Mouse (Mus musculus): ENCODE results near the gene Irs3. TPM values are rescaled to one million over a fixed set of nuclear protein-coding genes. Genes with fewer than 3 reads are reported as not detected.

Irs3 gene
- total RNA-seq, 2 experiments from 2014 or later, result 0.18 to 0.25 TPM

DNA sequence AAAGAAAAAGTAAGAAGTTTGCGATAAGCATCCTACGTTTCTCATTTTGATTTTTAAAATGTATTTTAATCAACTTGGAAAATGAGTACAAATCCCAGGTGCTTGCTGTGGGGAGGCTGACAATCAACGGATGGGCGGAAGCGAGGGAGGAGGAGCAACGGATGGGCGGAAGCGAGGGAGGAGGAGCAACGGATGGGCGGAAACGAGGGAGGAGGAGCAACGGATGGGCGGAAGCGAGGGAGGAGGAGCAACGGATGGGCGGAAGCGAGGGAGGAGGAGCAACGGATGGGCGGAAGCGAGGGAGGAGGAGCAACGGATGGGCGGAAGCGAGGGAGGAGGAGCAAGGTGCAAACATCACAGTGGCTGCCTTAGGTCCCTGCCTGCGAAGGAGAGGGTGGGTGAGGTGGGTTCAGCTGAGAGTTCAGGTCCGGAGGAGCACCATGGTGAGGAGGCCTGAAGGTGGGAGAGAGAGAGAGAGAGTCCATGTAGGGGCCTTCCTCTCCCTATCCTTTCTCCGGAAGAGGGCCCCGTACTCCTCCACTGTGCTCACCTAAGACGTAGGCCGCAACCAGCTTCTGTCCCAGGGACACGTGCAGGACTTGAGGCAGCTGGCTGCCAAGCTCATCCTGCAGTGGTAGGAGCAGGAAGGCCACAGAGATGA lies 48.8 kb downstream of the Irs3 start:
- no peak for DNase-seq (ENCODE audit: low spot score in 2 of 2)

DNA sequence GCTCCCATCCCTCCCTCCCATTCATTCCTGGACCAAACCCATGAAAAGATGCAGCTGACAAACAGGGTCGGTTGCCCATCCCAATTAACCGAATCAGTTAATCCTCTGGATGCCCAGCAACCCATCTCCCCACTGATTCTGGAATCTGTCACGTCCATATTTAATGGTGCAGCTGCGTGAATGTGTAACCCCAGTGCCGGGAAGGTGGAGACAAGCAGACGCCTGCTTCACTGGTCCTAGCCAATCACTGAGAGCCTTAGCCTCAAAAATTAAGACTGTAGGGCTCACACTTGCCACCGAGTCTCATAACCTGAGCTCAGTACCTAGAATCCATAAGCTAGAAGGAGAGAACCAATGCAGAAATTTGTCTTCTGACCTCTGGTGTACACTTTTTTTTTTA lies 49.6 kb downstream of the Irs3 start:
- no peak for DNase-seq (ENCODE audit: low spot score in 2 of 2)

Other genes with a start within 250 kb of the Irs3 start
- under 1 TPM; 0.36 to 0.43 TPM for gene Zan, start 168.7 kb downstream of the Irs3 start, total RNA-seq (2021)
- gene Pop7, start 143.2 kb downstream of the Irs3 start, total RNA-seq (2021), result 10 to 100 TPM; 30.7 to 36.5 TPM
- 10 to 100 TPM; 40.2 to 50.4 TPM for gene Gigyf1, start 127.2 kb downstream of the Irs3 start, total RNA-seq (2021)
- not detected for gene Epo, start 112.5 kb downstream of the Irs3 start, total RNA-seq (2021)
- gene Gnb2, start 112.2 kb downstream of the Irs3 start, total RNA-seq (2021), result 100 to 1,000 TPM; 874 to 885 TPM
- 100 to 1,000 TPM; 124 to 134 TPM for gene Actl6b, start 92.2 kb downstream of the Irs3 start, total RNA-seq (2021)
- gene Tfr2, start 75.9 kb downstream of the Irs3 start, total RNA-seq (2021), result 10 to 100 TPM; 22.4 to 23.0 TPM
- gene Mospd3, start 44.7 kb downstream of the Irs3 start, total RNA-seq (2021), result 10 to 100 TPM; 46.1 to 51.8 TPM
- gene Pcolce, start 31.9 kb downstream of the Irs3 start, total RNA-seq (2021), result 10 to 100 TPM; 10.7 to 12.0 TPM
- gene Fbxo24, start 16.7 kb downstream of the Irs3 start, total RNA-seq (2021), result under 1 TPM; 0.27 to 0.36 TPM
- gene Lrch4, start 16.6 kb downstream of the Irs3 start, total RNA-seq (2021), result 10 to 100 TPM; 13.2 to 20.1 TPM
- gene Gm20605, start 16.5 kb downstream of the Irs3 start, total RNA-seq (2021), result 1 to 10 TPM; 8.7 to 8.9 TPM
- gene Sap25, start 4.4 kb downstream of the Irs3 start, total RNA-seq (2021), result 1 to 10 TPM; 5.0 to 7.5 TPM
- gene Agfg2, start 39.0 kb upstream of the Irs3 start, total RNA-seq (2021), result 10 to 100 TPM; 46.2 to 46.9 TPM
- gene Nyap1, start 95.9 kb upstream of the Irs3 start, total RNA-seq (2021), result 100 to 1,000 TPM; 100 to 105 TPM
- 100 to 1,000 TPM; 141 to 146 TPM for gene Tsc22d4, start 100.0 kb upstream of the Irs3 start, total RNA-seq (2021)
- gene Ppp1r35, start 133.1 kb upstream of the Irs3 start, total RNA-seq (2021), result 10 to 100 TPM; 23.2 to 31.6 TPM
- 10 to 100 TPM; 33.0 to 33.7 TPM for gene Mepce, start 141.9 kb upstream of the Irs3 start, total RNA-seq (2021)
- 1 to 10 TPM; 4.8 to 6.3 TPM for gene Zcwpw1, start 142.1 kb upstream of the Irs3 start, total RNA-seq (2021)
- gene Pilra, start 190.6 kb upstream of the Irs3 start, total RNA-seq (2021), result 1 to 10 TPM in 1 of 2 experiments, under 1 TPM in 1; 0.45 to 1.2 TPM
- gene Pilrb1, start 212.4 kb upstream of the Irs3 start, total RNA-seq (2021), result not detected
- gene Pilrb2, start 226.1 kb upstream of the Irs3 start, total RNA-seq (2021), result not detected